Mouse (Mus musculus) myocyte (in vitro differentiated cells): ENCODE data around the gene Grk4. TPM values are rescaled to one million over a fixed set of nuclear protein-coding genes. Genes with fewer than 3 reads are reported as not detected.
A peak's percentile ranks its signal among the peaks of the same experiment; 100 is the strongest.

Source experiments
- H3K27me3 ChIP-seq: one replicate; pipeline ENCODE4 v1.6.1; 2011; ENCODE audit not compliant: control insufficient read depth, insufficient read depth, insufficient read length
- H3K36me3 ChIP-seq: one replicate; pipeline ENCODE4 v1.6.1; 2011; ENCODE audit not compliant: control insufficient read depth, insufficient read depth
- H3K4me2 ChIP-seq: one replicate; pipeline ENCODE4 v1.6.1; 2011; ENCODE audit warnings: low read depth, control low read depth
- H3K4me3 ChIP-seq: one replicate; pipeline ENCODE4 v1.5.1; 2011; ENCODE audit warnings: mild to moderate bottlenecking, control low read depth, moderate library complexity
- H3K79me2 ChIP-seq: one replicate; pipeline ENCODE4 v1.6.1; 2011; ENCODE audit not compliant: control insufficient read depth, insufficient read depth
- H3ac ChIP-seq: one replicate; pipeline ENCODE4 v1.6.1; 2011; ENCODE audit not compliant: control insufficient read depth, insufficient read length
- CEBPB ChIP-seq: IDR thresholded peaks from 2 replicates; pipeline ENCODE4 v1.6.1; 2011; ENCODE audit warnings: mild to moderate bottlenecking, moderate library complexity; ENCODE audit not compliant: poor library complexity, insufficient read depth, severe bottlenecking
- E2F4 ChIP-seq: IDR thresholded peaks from one replicate; pipeline ENCODE4 v1.6.1; 2011; ENCODE audit warnings: mild to moderate bottlenecking, control low read depth, moderate library complexity; ENCODE audit not compliant: insufficient read depth
- MAX ChIP-seq: IDR thresholded peaks from one replicate; pipeline ENCODE4 v1.6.1; 2011; ENCODE audit warnings: low read depth, mild to moderate bottlenecking, control low read depth
- MYOD1 ChIP-seq, 3 experiments: IDR thresholded peaks; one replicate each; pipeline ENCODE4 v1.6.1; 2011; ENCODE audit warnings: control low read depth in 2 of 3, low read depth in 2 of 3, mild to moderate bottlenecking in 2 of 3, moderate library complexity in 1 of 3; ENCODE audit not compliant: insufficient read length in 2 of 3, control insufficient read depth in 1 of 3
- MYOG ChIP-seq, 3 experiments: IDR thresholded peaks; one replicate each; pipeline ENCODE4 v1.6.1; 2011; ENCODE audit warnings: control low read depth in 2 of 3, low read depth in 2 of 3, mild to moderate bottlenecking in 2 of 3; ENCODE audit not compliant: insufficient read length in 2 of 3, control insufficient read depth in 1 of 3, insufficient read depth in 1 of 3
- POLR2A ChIP-seq: IDR thresholded peaks from one replicate; pipeline ENCODE4 v1.6.1; 2011; ENCODE audit warnings: low read depth, mild to moderate bottlenecking, control low read depth, moderate library complexity; ENCODE audit not compliant: insufficient read length
- POLR2AphosphoS2 ChIP-seq: IDR thresholded peaks from one replicate; pipeline ENCODE4 v1.6.1; 2011; ENCODE audit warnings: low read depth, control low read depth; ENCODE audit not compliant: insufficient read length
- REST ChIP-seq: IDR thresholded peaks from one replicate; pipeline ENCODE4 v1.6.1; 2011; ENCODE audit warnings: mild to moderate bottlenecking, control low read depth, moderate library complexity; ENCODE audit not compliant: insufficient read depth, insufficient read length
- SRF ChIP-seq: IDR thresholded peaks from one replicate; pipeline ENCODE4 v1.6.1; 2011; ENCODE audit warnings: low read depth; ENCODE audit not compliant: control insufficient read depth, insufficient read length
- TCF12 ChIP-seq: IDR thresholded peaks from one replicate; pipeline ENCODE4 v1.6.1; 2011; ENCODE audit warnings: mild to moderate bottlenecking, control low read depth; ENCODE audit not compliant: poor library complexity, insufficient read depth, severe bottlenecking
- TCF3 ChIP-seq: IDR thresholded peaks from one replicate; pipeline ENCODE4 v1.6.1; 2011; ENCODE audit warnings: low read depth, control low read depth; ENCODE audit not compliant: insufficient read length
- USF1 ChIP-seq: IDR thresholded peaks from one replicate; pipeline ENCODE4 v1.6.1; 2011; ENCODE audit warnings: low read depth, mild to moderate bottlenecking, control low read depth, moderate library complexity
- polyA plus RNA-seq: library from polyadenylated mRNA; unstranded; fragments of >200 nt; fragmentation: generic; extraction: Trizol; gene quantifications from one replicate; pipeline ENCODE4 v1.2.1, GENCODE M21; 2012; ENCODE audit warnings: missing spikeins

Grk4 gene
- polyA plus RNA-seq, 1 experiment = 0.34 TPM

DNA sequence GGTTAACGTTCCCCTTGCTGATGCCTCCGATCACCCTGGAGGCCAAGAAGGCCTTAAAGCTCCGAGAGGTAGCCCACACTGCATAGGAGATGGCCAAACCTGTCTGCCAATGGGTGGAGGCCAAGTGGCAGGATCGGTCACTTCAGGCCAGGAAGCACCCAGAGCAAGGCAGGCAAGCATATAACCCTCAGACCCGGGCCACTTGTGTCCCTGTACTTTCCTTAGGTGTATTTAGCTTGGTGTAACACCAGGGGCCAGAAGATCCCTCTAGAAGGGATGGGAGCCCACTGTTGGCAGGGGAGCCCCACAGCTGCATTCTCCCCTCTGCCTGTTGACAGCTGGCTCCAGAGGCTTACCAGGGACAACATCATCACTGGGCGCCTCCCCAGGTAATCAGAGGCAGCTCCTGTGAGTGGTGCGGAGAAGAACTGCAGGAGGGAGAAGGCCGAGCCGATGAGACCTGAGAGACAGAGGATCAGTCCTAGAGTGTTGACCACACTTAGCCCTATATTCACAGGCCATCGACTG is 24.4 kb upstream of the Grk4 start:
- TF ChIP-seq MAX (no peak), REST (no peak), E2F4 (no peak), POLR2AphosphoS2 (peak; percentile 44), MYOG (IDR thresholded peaks at IDR 0.05; ENCODE audit: control insufficient read depth in 1 of 3, insufficient read depth in 1 of 3, insufficient read length in 2 of 3, low read depth in 2 of 3) (no peak)
- no peaks in the 10 kb centered on the region for H3K27me3 ChIP-seq
- peak overlapping the region; percentile 63 for H3K4me3 ChIP-seq
- peak overlapping the region; percentile 68 for H3ac ChIP-seq
- H3K4me2 ChIP-seq = peak overlapping the region; percentile 84
- no peaks in the 10 kb centered on the region for H3K79me2 ChIP-seq
- H3K36me3 ChIP-seq = peaks cover 16% of the 10 kb centered on the region

DNA sequence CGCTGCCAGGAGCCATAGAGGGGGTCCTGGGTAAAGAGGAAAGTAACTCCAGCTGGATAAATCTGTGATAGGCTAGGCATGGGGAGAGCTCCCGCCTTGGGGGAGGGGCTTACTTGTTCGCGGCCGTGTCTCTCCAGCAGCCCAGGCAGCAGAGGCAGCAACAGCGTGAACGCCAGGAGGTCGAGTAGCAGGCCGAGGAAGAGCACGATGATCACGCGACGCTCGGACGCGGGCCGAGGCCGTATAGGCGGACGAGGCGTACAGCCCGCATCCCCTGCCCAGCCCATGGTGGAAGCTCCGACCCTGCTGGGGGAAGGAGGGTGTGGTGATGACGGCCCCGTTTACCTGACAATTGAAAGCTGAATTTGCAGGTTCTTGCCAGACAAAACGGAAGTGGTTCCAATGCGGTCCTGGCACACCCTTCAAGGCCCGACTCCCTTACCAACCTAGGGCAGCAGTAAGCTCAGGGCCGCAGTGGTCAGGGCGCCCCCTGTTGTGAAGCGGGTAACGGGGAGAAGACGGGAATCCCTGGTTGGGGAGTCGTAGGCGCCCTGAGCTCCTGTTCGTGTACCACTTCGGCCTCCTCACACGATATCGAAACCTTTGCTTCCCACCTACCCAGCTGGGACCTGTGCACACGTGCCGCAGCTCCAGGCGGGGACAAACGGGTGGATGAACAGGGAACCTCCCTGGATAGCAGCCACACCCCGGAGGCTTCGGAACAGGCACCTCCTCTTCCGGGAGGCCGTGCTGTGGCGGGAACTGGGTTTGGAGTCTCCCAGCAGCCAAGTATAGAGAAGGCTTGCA is 23.5 kb upstream of the Grk4 start, which contains the start of gene Mfsd10:
Gene Mfsd10, minus strand, starts transcription at position 732 of the 807 bp plus-strand sequence.
- Histone ChIP-seq H3K36me3 (peaks cover 17% of the 10 kb centered on the region), H3K4me3 (peak within 1 kb of the TSS; percentile 63), H3K27me3 (no peaks in the 10 kb centered on the region), H3K79me2 (no peaks in the 10 kb centered on the region), H3K4me2 (peak within 1 kb of the TSS; percentile 84), H3ac (peak within 1 kb of the TSS; percentile 68)
- TF ChIP-seq E2F4 (peak; percentile 74), MYOD1 (IDR thresholded peaks at IDR 0.05; ENCODE audit: control insufficient read depth in 1 of 3, insufficient read length in 2 of 3, low read depth in 2 of 3) (peak in 1 of 3 experiments; percentile 17), USF1 (no peak), MAX (no peak), POLR2A (peak; percentile 92), SRF (no peak), POLR2AphosphoS2 (peak; percentile 91)

DNA sequence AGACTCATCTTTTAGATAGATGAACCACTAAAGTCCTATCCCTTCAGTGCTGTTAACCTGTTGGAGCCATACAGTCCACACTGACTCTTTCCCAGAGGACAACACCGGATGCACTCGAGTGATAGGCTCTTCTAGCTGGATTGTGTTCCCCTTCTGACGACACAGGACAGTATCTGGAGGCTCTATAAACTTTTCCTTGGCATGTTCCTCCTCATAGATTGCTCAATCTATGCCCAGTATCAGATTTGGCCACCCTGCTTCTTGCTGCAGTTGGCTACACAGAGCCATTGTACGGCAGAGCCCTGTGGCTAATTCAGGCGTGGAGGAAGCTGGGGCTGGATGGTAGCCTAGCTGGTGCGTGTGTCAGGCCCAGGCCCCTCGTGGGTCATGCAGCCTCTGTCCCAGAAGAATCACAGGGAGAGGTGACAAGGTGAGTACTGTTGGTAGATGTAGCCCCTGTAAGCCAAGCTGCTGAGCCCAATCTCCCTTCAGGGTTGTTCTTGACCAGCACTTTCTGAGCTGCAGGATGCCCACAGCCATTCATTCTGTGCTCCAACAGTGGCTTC is 22.5 kb upstream of the Grk4 start:
- Histone ChIP-seq H3ac (no peak overlapping the region), H3K4me2 (peak overlapping the region; percentile 84), H3K27me3 (no peaks in the 10 kb centered on the region), H3K36me3 (peaks cover 17% of the 10 kb centered on the region), H3K4me3 (peak overlapping the region; percentile 63), H3K79me2 (no peaks in the 10 kb centered on the region)
- no peak for TF ChIP-seq E2F4
- TF ChIP-seq TCF3 = no peak
- TF ChIP-seq POLR2A = no peak
- no peak for TF ChIP-seq USF1
- no peak for TF ChIP-seq REST
- TF ChIP-seq CEBPB = no peak
- TF ChIP-seq POLR2AphosphoS2 = no peak
- no peak for TF ChIP-seq SRF
- no peak for TF ChIP-seq MAX
- TF ChIP-seq MYOG (IDR thresholded peaks at IDR 0.05; ENCODE audit: control insufficient read depth in 1 of 3, insufficient read depth in 1 of 3, insufficient read length in 2 of 3, low read depth in 2 of 3) = no peak
- no peak for TF ChIP-seq MYOD1 (IDR thresholded peaks at IDR 0.05; ENCODE audit: control insufficient read depth in 1 of 3, insufficient read length in 2 of 3, low read depth in 2 of 3)
- TF ChIP-seq TCF12 = no peak

DNA sequence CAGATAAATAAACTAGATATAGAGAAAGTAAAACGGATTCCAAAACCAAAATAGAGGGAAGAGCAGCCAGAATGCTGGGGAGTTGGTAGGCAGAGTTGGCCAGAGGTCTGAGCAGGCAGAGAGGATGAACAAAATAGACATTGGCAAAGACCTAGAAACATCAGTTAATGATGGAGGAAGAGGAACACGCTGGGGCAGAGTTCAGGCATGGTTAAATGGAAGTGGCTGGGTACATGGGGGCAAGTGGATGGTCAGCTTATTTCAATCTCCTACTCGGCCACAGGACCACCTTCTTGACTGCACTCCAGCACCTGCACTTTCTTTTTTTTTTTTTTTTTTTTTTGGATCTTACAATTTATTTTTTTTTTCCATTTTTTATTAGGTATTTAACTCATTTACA is 18.2 kb upstream of the Grk4 start:
- Histone ChIP-seq H3K4me2 (no peak overlapping the region), H3K79me2 (no peaks in the 10 kb centered on the region), H3K36me3 (peaks cover 40% of the 10 kb centered on the region), H3K27me3 (no peaks in the 10 kb centered on the region), H3K4me3 (no peak overlapping the region), H3ac (no peak overlapping the region)
- no peak for TF ChIP-seq TCF3
- TF ChIP-seq E2F4 = no peak

DNA sequence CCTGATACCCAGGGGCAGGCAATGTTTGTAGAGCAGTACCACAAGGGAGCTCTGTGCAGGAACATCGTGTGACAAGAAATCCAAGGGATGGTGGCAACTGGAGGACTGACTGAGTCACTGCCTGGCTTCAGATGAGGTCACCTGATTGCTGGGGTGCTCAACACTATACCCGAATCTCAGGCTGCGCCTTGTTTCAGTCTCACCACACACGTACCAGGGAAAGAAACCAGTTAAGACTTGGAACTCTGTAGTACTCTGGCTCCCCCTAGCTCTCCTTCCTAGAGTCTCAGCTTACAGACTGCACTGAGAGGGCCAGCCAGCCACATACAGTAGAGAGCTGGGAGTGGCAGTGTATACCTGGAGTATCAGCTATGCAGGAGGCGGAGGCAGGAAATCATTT is 17.2 kb upstream of the Grk4 start:
- no peak for TF ChIP-seq MYOG (IDR thresholded peaks at IDR 0.05; ENCODE audit: control insufficient read depth in 1 of 3, insufficient read depth in 1 of 3, insufficient read length in 2 of 3, low read depth in 2 of 3)
- no peak for TF ChIP-seq USF1
- no peak for TF ChIP-seq REST
- TF ChIP-seq CEBPB = no peak
- no peak for TF ChIP-seq MAX
- no peak for TF ChIP-seq SRF
- no peak for TF ChIP-seq POLR2AphosphoS2
- no peak for TF ChIP-seq TCF3
- no peak for TF ChIP-seq POLR2A
- TF ChIP-seq E2F4 = no peak
- TF ChIP-seq TCF12 = no peak
- Histone ChIP-seq H3K36me3 (peaks cover 45% of the 10 kb centered on the region), H3K4me3 (no peak overlapping the region), H3K27me3 (no peaks in the 10 kb centered on the region), H3K79me2 (no peaks in the 10 kb centered on the region), H3K4me2 (no peak overlapping the region), H3ac (no peak overlapping the region)
